Mouse (Mus musculus) bone marrow macrophage, adult 2 months (primary cell): ENCODE measurements around the gene Rpl13.

ENCODE experiments used
- CTCF ChIP-seq: IDR thresholded peaks from 2 replicates; pipeline ENCODE4 v1.5.1; 2012; ENCODE audit warnings: low read depth, mild to moderate bottlenecking, low read length, moderate library complexity
- POLR2A ChIP-seq: IDR thresholded peaks from 2 replicates; pipeline ENCODE4 v1.6.1; 2012; ENCODE audit warnings: mild to moderate bottlenecking, low read depth, low read length, borderline replicate concordance

DNA sequence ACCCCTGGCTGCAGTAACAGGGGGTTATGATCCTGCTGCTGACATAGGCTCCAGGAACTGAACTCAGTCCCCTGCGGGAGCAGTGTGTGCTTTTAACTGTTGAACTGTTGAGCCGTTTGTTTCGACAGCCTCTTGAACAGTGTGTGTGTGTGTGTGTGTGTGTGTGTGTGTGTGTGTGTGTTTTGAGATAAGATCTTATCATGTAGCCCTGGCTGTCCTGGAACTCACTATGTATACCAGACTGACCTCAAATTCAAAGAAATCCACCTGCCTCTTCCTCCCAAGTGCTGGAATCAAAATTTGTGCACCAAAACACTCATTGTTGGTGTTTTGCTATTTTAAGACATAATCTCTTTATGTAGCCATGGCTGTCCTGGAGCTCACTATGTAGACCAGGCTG is 12.5 kb downstream of the Rpl13 start:
- TF ChIP-seq CTCF (no peak), POLR2A (no peak)
